Mouse (Mus musculus): Measurements from ENCODE around the gene Pea15a.

Gene Pea15a

GRCm38 (mm10) chr1:172204814-172205740 is 1.5 kb downstream of the Pea15a start:
- peak; percentile 18 to 29 for DNase-seq (ENCODE audit: low spot score in 2 of 2)

DNA sequence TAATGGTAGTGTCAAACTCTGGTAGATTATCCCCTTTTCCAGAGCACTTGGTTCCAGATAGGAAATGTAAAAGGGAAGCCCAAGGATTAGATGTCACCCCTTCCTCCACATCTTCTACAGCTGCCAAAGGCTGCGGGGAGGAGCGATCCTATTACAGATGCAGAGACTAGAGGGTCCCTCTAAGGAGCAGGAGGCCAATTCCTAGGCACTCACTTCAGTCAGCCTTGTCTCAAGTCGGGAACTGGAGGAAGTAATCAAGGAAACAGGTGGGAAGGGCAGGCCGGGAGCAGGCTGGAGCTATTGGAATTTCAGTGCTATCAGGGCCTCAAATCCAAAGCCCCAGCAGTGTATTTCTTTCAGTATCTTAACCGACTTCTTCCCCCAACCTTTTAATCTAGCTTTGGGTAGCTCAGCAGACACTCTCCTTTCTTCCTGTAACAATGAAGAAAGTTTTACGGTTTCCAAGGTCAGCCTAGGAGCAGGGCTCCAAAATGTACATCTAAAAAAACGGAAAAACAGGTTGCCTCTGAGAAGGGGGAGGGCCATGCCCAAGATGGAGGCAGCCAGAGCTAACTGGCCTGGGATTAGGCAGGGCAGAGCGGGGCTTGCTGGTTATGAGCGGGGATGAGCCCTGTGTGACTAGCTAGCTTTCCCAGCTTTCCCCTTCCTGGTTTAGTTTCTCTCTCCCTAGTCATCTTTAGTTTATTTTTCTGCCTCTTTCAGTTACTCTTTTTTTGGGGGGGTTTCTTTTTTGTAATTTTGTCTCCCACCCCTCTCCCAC is 2.4 kb downstream of the Pea15a start:
- no peak for DNase-seq (ENCODE audit: low spot score in 2 of 2)

GRCm38 (mm10) chr1:172203566-172203965 is 3.0 kb downstream of the Pea15a start:
- DNase-seq (ENCODE audit: low spot score in 2 of 2) = no peak

DNA sequence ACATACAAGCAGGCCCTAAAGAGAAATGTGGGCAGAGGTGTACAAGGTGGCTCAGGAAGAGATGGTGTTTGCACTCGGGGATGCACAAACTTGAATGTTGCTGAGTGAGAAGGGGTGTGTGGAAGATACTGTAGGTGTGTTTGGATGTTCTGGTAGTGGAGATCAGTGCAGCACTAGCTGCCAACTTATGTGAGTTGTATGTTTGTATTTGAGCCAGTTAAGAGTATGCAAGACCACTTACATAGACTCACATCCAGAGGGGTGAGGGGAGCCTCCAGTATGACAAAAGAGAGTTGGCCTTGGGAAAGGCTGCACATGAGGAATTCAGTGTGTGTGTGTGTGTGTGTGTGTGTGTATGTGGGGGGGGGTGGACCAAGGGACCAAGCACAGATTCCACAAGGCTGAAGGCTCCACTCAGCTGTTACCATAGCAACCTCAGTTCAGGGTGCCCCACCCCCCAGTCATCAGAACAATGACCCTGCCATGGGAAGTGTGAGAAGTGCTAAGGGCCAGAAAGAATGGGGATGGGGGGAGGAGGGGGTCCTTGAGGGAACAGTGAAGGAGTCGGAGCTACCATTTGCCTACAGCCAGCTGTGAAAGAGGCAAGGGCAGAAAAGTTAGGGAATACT is 3.6 kb downstream of the Pea15a start:
- DNase-seq (ENCODE audit: low spot score in 2 of 2) = no peak

DNA sequence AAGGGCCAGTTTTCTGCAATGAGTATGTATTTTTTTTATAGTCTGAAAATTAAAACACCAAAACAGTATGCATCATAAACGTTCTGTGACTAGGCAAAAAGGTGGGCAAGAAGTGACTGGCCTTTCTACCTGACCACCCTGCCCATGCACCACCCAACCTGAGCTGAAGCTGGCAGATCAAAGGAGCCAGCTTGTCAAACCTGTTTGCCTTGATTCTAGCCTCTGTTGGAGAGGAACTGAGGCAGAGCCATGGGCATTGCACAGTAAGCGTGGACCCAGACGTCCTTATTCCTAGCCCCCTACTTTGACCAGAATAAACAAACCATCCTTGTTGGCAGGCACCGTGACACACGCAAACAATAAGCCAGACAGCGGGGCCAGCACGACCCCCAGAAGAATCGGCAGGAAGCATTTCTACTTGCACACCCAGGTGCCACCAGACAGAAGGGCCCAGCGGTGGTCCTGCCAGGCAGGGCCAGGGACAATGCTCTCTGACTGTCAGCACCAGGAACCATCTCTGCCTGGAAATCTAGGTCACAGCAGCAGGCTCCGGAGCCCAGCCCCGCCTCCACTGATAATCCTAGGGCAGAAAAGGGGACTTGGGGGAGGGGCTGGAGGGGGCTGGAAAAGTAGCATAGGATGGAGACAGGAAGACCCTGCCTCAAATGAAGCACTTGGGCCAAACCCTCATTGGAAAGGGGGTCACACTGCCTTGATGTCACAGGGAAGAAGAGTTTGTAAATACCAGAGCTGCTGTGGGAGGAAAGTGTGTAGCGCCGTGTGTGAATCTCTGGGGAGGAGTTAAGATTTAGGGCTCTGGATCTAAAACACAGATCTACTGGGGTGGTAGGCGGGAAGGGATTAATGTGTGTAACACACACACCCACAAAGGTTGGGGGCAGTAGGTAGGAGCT is 4.4 kb downstream of the Pea15a start:
- no peak for DNase-seq (ENCODE audit: low spot score in 2 of 2)

DNA sequence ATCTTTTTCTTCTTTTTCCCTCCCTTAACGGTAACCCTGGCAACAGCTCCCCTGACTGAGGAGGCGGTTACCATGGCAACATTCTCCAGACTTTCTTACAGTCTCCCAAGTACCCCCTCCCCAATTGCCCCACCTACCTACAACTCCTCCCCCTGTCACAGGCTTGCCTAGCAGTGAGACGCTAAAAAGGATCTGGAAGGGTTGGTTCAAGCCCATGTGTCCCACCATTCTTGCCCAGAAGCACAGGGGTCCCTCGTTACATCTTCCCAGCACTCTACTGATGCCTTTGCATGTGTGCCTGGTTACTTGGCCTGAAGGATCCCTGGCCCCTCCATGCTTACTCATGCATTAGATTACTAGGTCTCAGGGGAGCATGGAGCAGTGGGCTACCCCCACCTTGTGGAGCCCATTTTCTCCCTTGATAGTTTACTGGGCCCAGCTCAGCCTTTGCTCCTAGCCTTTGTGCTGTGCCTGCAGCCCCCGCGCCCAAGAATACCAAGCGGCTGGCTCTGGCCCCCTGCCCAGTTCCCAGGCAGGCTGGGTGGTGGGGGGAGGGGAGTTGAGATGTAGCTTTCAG is 5.6 kb downstream of the Pea15a start:
- peak; percentile 73 to 84 for DNase-seq (ENCODE audit: low spot score in 2 of 2)

DNA sequence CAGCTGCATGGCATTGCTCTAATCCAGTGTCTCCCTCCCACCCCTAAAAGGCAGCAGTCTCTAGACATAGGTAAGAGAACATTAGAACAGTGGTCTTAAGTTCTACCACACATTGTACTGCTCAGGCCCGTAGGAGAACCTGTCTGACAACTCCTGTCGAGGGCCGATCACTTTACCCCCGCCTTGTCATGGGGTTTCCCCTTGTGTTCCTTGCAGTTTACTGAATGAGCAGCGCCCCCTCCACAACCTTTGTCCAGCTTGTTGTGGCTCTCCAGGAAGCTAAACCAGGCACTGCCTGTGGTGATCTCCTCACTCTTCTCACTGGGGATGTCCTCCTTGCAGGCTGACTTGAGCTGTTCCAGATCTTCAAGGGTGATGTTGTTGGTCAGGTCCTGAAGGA is 6.4 kb downstream of the Pea15a start:
- no peak for DNase-seq (ENCODE audit: low spot score in 2 of 2)

GRCm38 (mm10) chr1:172198996-172199395 is 7.6 kb downstream of the Pea15a start:
- no peak for DNase-seq (ENCODE audit: low spot score in 2 of 2)

- DNase-seq (ENCODE audit: low spot score in 2 of 2) = no peak
Measured at GRCm38 (mm10) chr1:172198316-172198715, 8.3 kb downstream of the Pea15a start.

- DNase-seq (ENCODE audit: low spot score in 2 of 2) = no peak
Measured at GRCm38 (mm10) chr1:172197851-172198250, 8.8 kb downstream of the Pea15a start.

GRCm38 (mm10) chr1:172197146-172197545 is 9.5 kb downstream of the Pea15a start:
- no peak for DNase-seq (ENCODE audit: low spot score in 2 of 2)

DNA sequence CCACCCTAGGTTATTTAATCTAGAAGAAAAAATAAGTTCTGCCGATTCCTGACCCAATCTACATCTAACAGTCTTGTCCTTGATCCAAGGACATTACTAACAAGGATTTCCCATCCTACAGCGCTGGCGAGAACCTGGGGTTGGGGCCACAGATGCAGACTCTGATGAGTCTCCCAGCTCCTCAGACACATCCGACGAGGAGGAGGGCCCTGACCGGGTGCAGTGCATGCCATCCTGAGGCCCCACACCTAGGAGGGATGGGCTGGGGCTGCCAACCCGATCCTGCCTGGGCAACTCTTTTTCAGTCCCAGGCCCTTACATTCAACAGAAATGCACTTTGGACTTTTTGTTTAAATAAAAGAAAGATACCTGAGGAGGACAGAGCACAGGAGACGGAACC is 12.2 kb downstream of the Pea15a start:
- DNase-seq (ENCODE audit: low spot score in 2 of 2) = no peak

GRCm38 (mm10) chr1:172192217-172192616 is 14.4 kb downstream of the Pea15a start:
- DNase-seq (ENCODE audit: low spot score in 2 of 2) = no peak

DNA sequence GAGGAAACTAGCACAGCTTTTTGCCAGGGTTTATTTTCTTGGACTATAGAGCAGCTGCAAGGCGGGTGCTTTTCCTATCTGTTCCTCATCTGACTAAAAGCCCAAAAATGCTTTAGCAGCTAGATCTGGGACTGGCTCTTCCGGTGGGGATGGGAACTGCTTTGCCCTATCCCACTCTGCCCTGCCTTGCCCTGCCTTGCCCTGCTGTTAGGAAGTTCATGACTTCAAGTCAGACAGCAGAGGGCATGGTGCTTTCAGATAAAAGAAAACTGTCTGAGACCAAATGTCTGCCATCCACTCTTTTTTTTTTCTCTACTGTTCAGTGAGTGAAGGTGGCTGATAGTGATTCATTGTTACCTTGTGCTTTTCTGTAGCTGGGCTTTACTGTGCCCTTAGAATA is 15.0 kb downstream of the Pea15a start:
- DNase-seq (ENCODE audit: low spot score in 2 of 2) = no peak

DNA sequence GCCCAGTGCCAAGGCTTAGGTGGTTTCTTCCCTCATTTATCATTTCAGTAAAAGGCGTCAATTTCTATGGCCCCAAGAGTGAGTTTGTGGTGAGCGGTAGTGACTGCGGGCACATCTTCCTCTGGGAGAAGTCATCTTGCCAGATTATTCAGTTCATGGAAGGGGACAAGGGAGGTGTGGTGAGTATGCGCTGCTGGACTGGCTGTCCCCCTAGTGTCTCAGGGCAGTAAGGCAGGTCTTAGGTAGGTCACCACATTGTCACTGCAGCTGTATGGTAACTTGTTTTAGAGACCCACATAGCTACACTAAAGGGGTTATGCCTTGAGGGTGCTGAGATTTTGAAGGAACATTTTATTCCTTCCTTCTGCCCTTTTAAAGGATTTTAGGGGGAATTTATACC is 17.7 kb downstream of the Pea15a start:
- DNase-seq (ENCODE audit: low spot score in 2 of 2) = no peak

DNA sequence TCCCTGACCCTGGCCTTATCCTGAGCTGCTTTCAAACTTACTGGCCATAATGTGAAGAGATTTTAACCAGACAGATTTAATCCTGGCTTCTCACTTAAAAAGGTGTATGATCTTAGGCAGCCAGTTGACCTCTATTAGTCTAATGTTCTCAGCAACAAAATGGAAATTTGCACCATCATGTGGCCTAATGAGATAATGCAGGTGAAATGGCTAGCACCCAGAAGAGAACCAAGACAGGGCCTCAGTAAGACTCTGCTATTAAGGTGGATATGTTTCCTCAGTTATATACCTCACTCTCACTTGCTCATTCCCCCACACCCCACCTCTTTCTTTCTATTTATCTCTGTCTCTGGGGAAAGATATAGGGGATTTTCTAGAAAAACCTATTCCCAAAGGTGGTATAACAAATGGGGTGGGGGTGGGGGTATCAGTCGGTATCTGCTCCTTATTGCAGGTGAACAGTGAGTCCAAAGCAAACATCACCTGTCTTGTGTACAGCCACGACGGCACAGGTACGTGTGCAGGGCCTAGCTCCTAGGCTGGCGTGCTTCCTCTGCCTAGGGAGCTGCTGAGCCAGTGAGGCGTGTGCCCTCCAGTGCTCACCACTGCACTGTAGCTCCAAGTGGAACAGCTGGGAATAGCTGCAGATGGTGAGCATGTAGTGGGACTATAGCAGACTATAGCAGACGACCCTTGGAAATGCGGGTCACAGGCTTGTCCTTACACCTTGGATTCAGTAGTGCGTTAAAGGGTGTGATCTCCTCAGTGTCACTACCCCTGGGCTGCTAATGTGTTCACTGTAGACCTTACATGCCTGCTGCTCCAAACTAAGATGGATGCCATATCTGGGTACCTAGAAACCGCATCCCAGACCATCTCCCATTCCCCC is 20.0 kb downstream of the Pea15a start:
- DNase-seq (ENCODE audit: low spot score in 2 of 2) = no peak

GRCm38 (mm10) chr1:172183915-172184314 is 22.7 kb downstream of the Pea15a start:
- no peak for DNase-seq (ENCODE audit: low spot score in 2 of 2)

- DNase-seq (ENCODE audit: low spot score in 2 of 2) = no peak
Measured at GRCm38 (mm10) chr1:172183056-172183455, 23.5 kb downstream of the Pea15a start.

DNA sequence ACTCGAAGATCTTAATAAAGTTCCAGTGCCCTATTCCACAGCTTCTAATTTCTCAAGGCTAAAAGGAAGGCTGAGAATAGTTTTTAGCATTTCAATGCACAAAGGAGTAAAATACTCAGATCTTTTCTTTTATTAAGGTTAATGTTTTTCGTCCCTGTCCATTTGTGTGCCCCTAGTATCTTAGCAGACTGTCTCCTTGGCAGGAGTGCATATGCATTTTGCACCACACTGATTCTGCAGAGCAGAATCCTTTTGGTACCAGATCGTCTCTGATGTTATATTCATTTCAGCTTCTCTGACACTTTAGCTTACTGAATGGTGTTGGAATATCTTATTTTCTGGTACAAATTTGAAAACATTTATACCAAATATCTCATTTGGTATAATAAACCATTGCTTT is 24.8 kb downstream of the Pea15a start:
- DNase-seq (ENCODE audit: low spot score in 2 of 2) = no peak

GRCm38 (mm10) chr1:172180881-172181280 is 25.7 kb downstream of the Pea15a start:
- no peak for DNase-seq (ENCODE audit: low spot score in 2 of 2)
